Mouse (Mus musculus) layer of hippocampus, adult 2 months (tissue): ENCODE measurements at regions not wholly inside any gene's neighbourhood (a gene's known extent, or its start where the extent isn't known, plus 50 kb on each side); places are given as distances from the start of the nearest gene placed in this dataset.

Experiments
- DNase-seq, 2 experiments: peaks; one replicate each; pipeline ENCODE4 v3.0.0; 2022; ENCODE audit warnings: low spot score in 2 of 2
- H3K27ac ChIP-seq: fragments of 200-600 bp; 2 replicates; pipeline ENCODE4 v1.8.1; 2022
- H3K4me3 ChIP-seq: fragments of 200-600 bp; 2 replicates; pipeline ENCODE4 v1.8.1; 2022; ENCODE audit warnings: mild to moderate bottlenecking
- CTCF ChIP-seq: fragments of 200-600 bp; conservative IDR thresholded peaks from 2 replicates; pipeline ENCODE4 v1.8.1; 2022; ENCODE audit warnings: antibody characterized with exemption, mild to moderate bottlenecking, moderate library complexity

DNA sequence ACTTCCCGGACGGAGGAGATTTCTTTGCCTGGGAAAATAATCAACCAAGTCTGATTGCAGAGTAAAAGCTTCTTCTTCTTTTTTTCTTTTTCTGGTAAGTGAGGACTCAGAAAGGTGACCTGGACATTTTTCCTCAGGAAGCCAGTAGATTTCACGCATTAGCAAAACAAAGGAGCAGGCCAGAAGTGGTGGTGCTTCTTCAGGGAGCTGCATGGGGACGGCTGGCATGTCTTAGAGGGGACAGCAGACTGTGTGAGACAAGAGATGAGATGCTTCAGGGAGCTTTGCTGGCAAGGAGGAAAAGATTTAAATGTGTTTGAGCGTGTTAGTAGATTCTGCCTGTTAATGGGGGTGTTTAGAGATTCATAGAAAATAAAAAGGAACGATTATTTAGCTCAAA lies 77.4 kb downstream of the Egln3 start:
- Histone ChIP-seq H3K27ac (no peak overlapping the region), H3K4me3 (peak overlapping the region; percentile 1; the same call in 1 of the 2 replicates)
- no peak for DNase-seq
- no peak for TF ChIP-seq CTCF
